Mouse (Mus musculus) G1E (cell line): ENCODE results near the gene Gpr160.

Experiments used
- CTCF ChIP-seq: IDR thresholded peaks from 2 replicates; pipeline ENCODE4 v1.5.1; 2012; ENCODE audit warnings: low read depth, low read length, inconsistent platforms, mixed read lengths
- GATA1 ChIP-seq: IDR thresholded peaks from 2 replicates; pipeline ENCODE4 v1.6.1; 2012; ENCODE audit warnings: borderline replicate concordance, low read length, inconsistent platforms, mixed read lengths
- GATA2 ChIP-seq: IDR thresholded peaks from 2 replicates; pipeline ENCODE4 v1.6.1; 2012; ENCODE audit warnings: low read depth, low read length, inconsistent platforms, borderline replicate concordance
- POLR2AphosphoS5 ChIP-seq: IDR thresholded peaks from 2 replicates; pipeline ENCODE4 v1.6.1; 2012; ENCODE audit warnings: low read depth, low read length, inconsistent platforms; ENCODE audit not compliant: insufficient replicate concordance

GRCm38 (mm10) chr3:30845755-30846154 lies 10.0 kb upstream of the Gpr160 start:
- TF ChIP-seq CTCF (no peak), POLR2AphosphoS5 (no peak), GATA1 (no peak), GATA2 (no peak)
